Mouse (Mus musculus) spleen, adult 2 months (tissue): ENCODE results near the gene Ppp2r2c. TPM values are rescaled to one million over a fixed set of nuclear protein-coding genes. Genes with fewer than 3 reads are reported as not detected.

Experiments
- DNase-seq, 2 experiments: peaks; one replicate each; pipeline versions ENCODE4 v3.0.0 to v3.0.0-alpha.2; 2012 to 2021; ENCODE audit warnings: low spot score in 2 of 2, low read depth in 1 of 2
- H3K27ac ChIP-seq: fragments of 200-500 bp; 2 replicates; pipeline ENCODE4 v1.5.1; 2012; ENCODE audit warnings: low read length, inconsistent platforms; ENCODE audit not compliant: insufficient read depth
- H3K27me3 ChIP-seq: fragments of 200-500 bp; 2 replicates; pipeline ENCODE4 v1.6.1; 2012; ENCODE audit warnings: mild to moderate bottlenecking, moderate library complexity, low read length, inconsistent platforms; ENCODE audit not compliant: control insufficient read depth, insufficient read depth
- H3K36me3 ChIP-seq: fragments of 200-500 bp; 2 replicates; pipeline ENCODE4 v1.6.1; 2012; ENCODE audit warnings: mild to moderate bottlenecking, low read length, inconsistent platforms; ENCODE audit not compliant: control insufficient read depth, insufficient read depth
- H3K4me1 ChIP-seq: fragments of 200-500 bp; 2 replicates; pipeline ENCODE4 v1.6.1; 2011; ENCODE audit warnings: inconsistent platforms; ENCODE audit not compliant: control insufficient read depth, insufficient read depth, insufficient read length
- H3K4me3 ChIP-seq: fragments of 200-500 bp; 2 replicates; pipeline ENCODE4 v1.5.1; 2011; ENCODE audit warnings: mild to moderate bottlenecking, inconsistent platforms; ENCODE audit not compliant: insufficient read depth, insufficient read length; ENCODE audit errors: extremely low read depth
- CTCF ChIP-seq: fragments of 200-500 bp; IDR thresholded peaks from 2 replicates; pipeline ENCODE4 v1.5.1; 2011; ENCODE audit warnings: mild to moderate bottlenecking, inconsistent platforms; ENCODE audit not compliant: insufficient read depth, insufficient read length, insufficient replicate concordance; ENCODE audit errors: extremely low read depth
- POLR2A ChIP-seq: fragments of 200-500 bp; IDR thresholded peaks from 2 replicates; pipeline ENCODE4 v1.6.1; 2011; ENCODE audit warnings: low read depth, low read length, inconsistent platforms
- WGBS: fragments of 180-500 bp; shearing (Covaris S2); methylation state at CpG from one replicate; pipeline ENCODE4 v1.1.7; 2018; 5-methylcytosine and 5-hydroxymethylcytosine counted together
- polyA plus RNA-seq: library from polyadenylated mRNA; depleted of rRNA; stranded (reverse); fragments of >200 nt; gene quantifications from 2 replicates; pipeline ENCODE4 v1.2.3, GENCODE M21; 2012

The Ppp2r2c gene
- polyA plus RNA-seq, 1 experiment: 0.05 TPM

DNA sequence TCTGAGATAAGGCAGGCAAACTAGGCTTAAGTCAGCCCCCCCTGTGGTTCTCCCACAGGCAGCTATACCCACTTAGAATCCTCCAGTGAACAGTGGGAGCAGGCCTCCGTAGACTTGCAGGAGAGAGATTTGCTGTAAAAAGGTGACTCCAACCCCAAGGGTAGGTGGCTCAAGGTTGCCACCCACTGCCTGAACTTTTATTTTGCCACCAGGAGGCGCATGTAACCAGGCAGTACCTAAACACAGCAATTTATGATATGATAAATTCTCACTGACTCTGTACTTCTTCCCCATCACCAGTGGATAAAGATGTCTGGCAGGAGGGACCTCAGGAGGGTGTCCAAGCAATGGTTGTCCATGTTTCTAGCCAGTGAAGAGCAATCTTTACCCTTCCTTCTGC is 82.6 kb downstream of the Ppp2r2c start:
- TF ChIP-seq CTCF (peak; percentile 12; the same call in 1 of the 2 replicates), POLR2A (no peak)
- DNase-seq: peak; percentile 7 to 25
- Histone ChIP-seq H3K4me3 (no peak overlapping the region), H3K36me3 (no peaks in the 10 kb centered on the region), H3K27ac (no peak overlapping the region), H3K4me1 (no peaks in the 10 kb centered on the region), H3K27me3 (no peaks in the 10 kb centered on the region)
- 37% methylated on average over 2 of the region's 2 CpGs for whole genome bisulfite sequencing

GRCm38 (mm10) chr5:36952311-36952710 is 84.0 kb downstream of the Ppp2r2c start:
- Histone ChIP-seq H3K27me3 (no peaks in the 10 kb centered on the region), H3K4me1 (no peaks in the 10 kb centered on the region), H3K27ac (no peak overlapping the region), H3K4me3 (no peak overlapping the region), H3K36me3 (no peaks in the 10 kb centered on the region)
- no peak for DNase-seq
- WGBS: 92% methylated on average over 15 of the region's 15 CpGs
- TF ChIP-seq CTCF (no peak), POLR2A (no peak)

DNA sequence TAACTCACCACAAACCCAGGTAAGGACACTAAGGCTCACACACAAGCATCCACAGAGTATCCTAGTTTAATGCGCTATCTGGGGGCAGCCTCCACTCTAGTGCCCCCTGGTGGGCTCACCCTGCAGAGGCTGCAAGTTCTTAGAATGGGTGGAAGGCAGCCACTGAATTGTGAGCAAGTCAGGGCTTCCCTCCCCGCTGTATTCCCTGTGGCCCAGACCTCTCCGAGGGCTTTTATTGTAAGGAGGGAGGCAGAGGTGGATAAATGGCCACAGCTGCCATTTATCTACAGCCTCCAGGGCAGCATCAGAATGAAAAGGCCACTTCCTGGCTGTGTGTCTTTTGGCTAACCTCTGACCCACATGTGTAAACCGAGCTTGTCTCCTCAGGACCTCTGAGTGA is 87.1 kb downstream of the Ppp2r2c start:
- no peak overlapping the region for H3K4me3 ChIP-seq
- no peak for TF ChIP-seq POLR2A
- peak; percentile 51; the same call in 1 of the 2 replicates for TF ChIP-seq CTCF
- H3K36me3 ChIP-seq: no peaks in the 10 kb centered on the region
- WGBS: 14% methylated on average over 4 of the region's 4 CpGs
- DNase-seq: no peak
- H3K27me3 ChIP-seq: no peaks in the 10 kb centered on the region
- no peaks in the 10 kb centered on the region for H3K4me1 ChIP-seq
- no peak overlapping the region for H3K27ac ChIP-seq

DNA sequence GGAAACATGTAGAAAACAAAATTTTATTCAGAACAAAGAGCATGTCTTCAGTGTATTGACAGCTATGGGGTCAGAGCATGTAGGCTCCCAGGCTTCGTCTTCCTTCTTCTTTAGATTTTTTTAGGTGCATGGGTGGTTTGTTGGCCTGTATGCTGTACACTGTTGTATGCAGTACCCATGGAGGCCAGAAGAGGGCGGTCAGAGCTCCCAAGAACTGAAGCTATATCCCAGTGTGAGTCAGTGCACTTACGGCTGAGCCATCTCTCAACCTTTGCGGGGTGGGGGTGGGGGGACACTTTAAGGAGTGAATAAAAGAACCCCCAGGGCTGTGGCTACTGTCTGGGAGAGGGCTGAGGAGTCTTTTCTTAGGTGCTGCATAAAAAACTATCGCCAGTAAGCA is 90.5 kb downstream of the Ppp2r2c start:
- H3K27ac ChIP-seq: no peak overlapping the region
- peak; percentile 26 to 55 for DNase-seq
- 31% methylated on average over 5 of the region's 5 CpGs for WGBS
- no peaks in the 10 kb centered on the region for H3K4me1 ChIP-seq
- no peaks in the 10 kb centered on the region for H3K36me3 ChIP-seq
- no peak overlapping the region for H3K4me3 ChIP-seq
- no peaks in the 10 kb centered on the region for H3K27me3 ChIP-seq
- peak; percentile 53; the same call in 1 of the 2 replicates for TF ChIP-seq CTCF
- TF ChIP-seq POLR2A: no peak

DNA sequence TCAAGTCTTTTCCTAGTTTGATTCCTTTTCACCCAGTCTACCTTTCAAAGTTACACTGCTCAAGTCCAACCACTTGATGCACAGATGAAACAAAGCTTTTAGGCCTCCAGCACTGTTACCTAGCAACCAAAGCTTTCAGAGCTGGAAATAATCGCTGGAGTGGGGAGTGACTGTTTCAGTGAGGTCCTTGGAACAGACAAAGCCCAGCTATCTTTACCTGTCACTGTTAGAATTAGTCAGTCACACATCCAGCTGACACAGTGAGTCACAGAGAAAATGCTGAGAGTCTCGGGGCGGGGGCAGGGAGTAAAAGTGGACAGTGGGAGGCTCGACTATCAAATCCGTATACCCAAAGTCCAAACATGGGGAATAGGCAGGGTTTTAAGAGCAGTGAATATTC is 92.2 kb downstream of the Ppp2r2c start:
- H3K4me1 ChIP-seq: no peaks in the 10 kb centered on the region
- WGBS: 70% methylated on average over 5 of the region's 5 CpGs
- H3K27me3 ChIP-seq: no peaks in the 10 kb centered on the region
- TF ChIP-seq POLR2A: no peak
- no peak for TF ChIP-seq CTCF
- H3K36me3 ChIP-seq: no peaks in the 10 kb centered on the region
- H3K4me3 ChIP-seq: no peak overlapping the region
- H3K27ac ChIP-seq: no peak overlapping the region
- DNase-seq: no peak

GRCm38 (mm10) chr5:36971587-36971986 is 103.3 kb downstream of the Ppp2r2c start:
- no peaks in the 10 kb centered on the region for H3K4me1 ChIP-seq
- H3K27me3 ChIP-seq: no peaks in the 10 kb centered on the region
- H3K4me3 ChIP-seq: no peak overlapping the region
- H3K27ac ChIP-seq: no peak overlapping the region
- no peak for TF ChIP-seq POLR2A
- TF ChIP-seq CTCF: no peak
- DNase-seq: no peak
- 89% methylated on average over 8 of the region's 8 CpGs for WGBS
- peaks cover 26% of the 10 kb centered on the region for H3K36me3 ChIP-seq

DNA sequence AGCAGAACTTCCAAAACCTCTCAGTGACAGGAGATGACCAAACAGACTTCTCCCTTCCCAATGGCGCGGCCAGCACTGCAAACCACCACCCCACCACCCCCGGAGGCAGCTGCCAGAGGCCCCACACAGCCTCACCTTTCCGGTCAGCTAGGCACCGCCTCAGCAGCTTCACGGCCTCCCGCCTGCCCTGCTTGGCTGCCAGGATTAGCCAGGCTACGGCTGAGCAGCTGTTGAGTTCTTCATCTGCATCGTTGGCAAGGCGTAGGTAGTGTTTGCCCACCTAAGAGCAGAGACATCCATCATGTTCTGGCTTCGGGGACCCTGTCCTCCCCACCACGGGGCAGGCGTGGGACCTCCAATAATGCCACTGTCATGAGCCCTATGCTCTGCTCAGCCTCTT is 107.0 kb downstream of the Ppp2r2c start:
- WGBS: 79% methylated on average over 13 of the region's 13 CpGs
- H3K4me1 ChIP-seq: 0 out of 2 replicates have a peak, but pooled peaks cover 5% of the 10 kb centered on the region
- TF ChIP-seq POLR2A (no peak), CTCF (no peak)
- H3K27me3 ChIP-seq: no peaks in the 10 kb centered on the region
- no peak overlapping the region for H3K27ac ChIP-seq
- DNase-seq: no peak
- peaks cover 12% of the 10 kb centered on the region for H3K36me3 ChIP-seq
- H3K4me3 ChIP-seq: no peak overlapping the region

GRCm38 (mm10) chr5:36977809-36978208 is 109.5 kb downstream of the Ppp2r2c start:
- no peaks in the 10 kb centered on the region for H3K27me3 ChIP-seq
- DNase-seq: no peak
- no peak overlapping the region for H3K27ac ChIP-seq
- TF ChIP-seq CTCF (no peak), POLR2A (no peak)
- peaks cover 4% of the 10 kb centered on the region; the same call in 1 of the 2 replicates for H3K36me3 ChIP-seq
- H3K4me1 ChIP-seq: 0 out of 2 replicates have a peak, but pooled peaks cover 5% of the 10 kb centered on the region
- H3K4me3 ChIP-seq: no peak overlapping the region
- WGBS: 70% methylated on average over 9 of the region's 9 CpGs
